Mouse (Mus musculus) cortical plate, adult 2 months (tissue): ENCODE results near the gene Rtbdn.
A peak's percentile ranks its signal among the peaks of the same experiment; 100 is the strongest.

Experiments used
- CTCF ChIP-seq: fragments of 200-500 bp; IDR thresholded peaks from 2 replicates; pipeline ENCODE4 v1.5.1; 2011; ENCODE audit warnings: mild to moderate bottlenecking, control low read depth, low read length; ENCODE audit not compliant: insufficient read depth; ENCODE audit errors: extremely low read depth
- POLR2A ChIP-seq: fragments of 200-500 bp; IDR thresholded peaks from 2 replicates; pipeline ENCODE4 v1.6.1; 2011; ENCODE audit warnings: mild to moderate bottlenecking, low read length, control low read depth; ENCODE audit not compliant: insufficient read depth; ENCODE audit errors: extremely low read depth

GRCm38 (mm10) chr8:84913960-84914359 lies 32.8 kb upstream of the Rtbdn start:
- TF ChIP-seq CTCF = peak; percentile 23; the same call in 1 of the 2 replicates
- no peak for TF ChIP-seq POLR2A
